Mouse (Mus musculus): ENCODE measurements around the gene Them7. TPM values are rescaled to one million over a fixed set of nuclear protein-coding genes. Genes with fewer than 3 reads are reported as not detected.

The Them7 gene
- polyA plus RNA-seq, 1 experiment, result not detected

DNA sequence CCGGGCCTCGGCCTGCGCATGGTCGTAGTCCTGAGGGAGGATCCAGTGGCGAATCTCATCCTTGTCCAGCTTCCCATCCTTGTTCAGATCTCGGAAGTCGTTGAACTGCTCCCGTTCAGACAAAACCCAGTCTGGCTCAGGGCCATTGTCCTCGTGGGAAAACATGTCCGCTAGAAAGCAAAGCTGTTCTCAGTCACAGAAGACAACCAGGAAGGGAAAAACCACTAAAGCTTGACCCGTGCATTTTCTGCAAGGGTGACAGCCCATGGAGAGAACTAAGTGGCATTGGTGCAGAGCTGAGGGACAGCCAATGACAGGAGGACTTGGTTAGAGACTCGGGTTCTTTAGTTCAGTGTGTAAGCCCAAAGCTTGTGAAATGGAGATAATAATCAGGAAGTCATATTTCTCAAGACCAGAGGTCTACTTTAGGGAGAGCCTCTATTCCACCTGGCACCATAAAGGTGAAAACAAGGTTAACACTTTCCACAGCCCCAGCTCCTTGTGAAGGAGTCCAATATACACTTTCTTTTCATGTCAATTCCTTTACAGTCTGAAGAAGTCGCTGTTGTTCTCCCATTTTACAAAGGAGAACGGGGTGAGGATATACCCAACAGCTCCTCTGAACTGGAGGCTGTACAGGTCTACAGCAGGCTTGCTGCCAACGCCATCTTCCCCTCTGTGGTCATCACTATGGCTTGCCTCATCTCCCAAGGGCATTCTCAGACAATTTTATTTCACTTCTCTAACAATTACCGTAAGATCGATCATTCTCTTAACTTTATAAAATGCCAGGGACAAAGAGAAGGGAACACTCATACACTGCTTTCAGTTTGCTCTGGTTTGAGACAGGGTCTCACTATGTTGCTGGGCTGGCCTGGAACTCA, 165.1 kb downstream of the Them7 start:
- Histone ChIP-seq H3K4me3 (ENCODE audit: insufficient read depth, poor library complexity, severe bottlenecking) (no peak overlapping the region), H3K79me2 (ENCODE audit: control insufficient read depth, insufficient read depth) (peaks cover 2% of the 10 kb centered on the region), H3K79me3 (ENCODE audit: low read depth) (no peaks in the 10 kb centered on the region), H3K27me3 (ENCODE audit: control insufficient read depth, insufficient read depth, insufficient read length) (no peaks in the 10 kb centered on the region), H3ac (ENCODE audit: control insufficient read depth, insufficient read length, low read depth) (no peak overlapping the region), H3K36me3 (ENCODE audit: control insufficient read depth, insufficient read depth) (peaks cover 78% of the 10 kb centered on the region)
- TF ChIP-seq FOSL1 (IDR thresholded peaks at IDR 0.05; ENCODE audit: insufficient read depth, low read length, poor library complexity, severe bottlenecking) (no peak), USF1 (IDR thresholded peaks at IDR 0.05; ENCODE audit: low read depth) (no peak), MYOD1 (IDR thresholded peaks at IDR 0.05; ENCODE audit: control insufficient read depth, insufficient read length, low read depth) (no peak), CEBPB (IDR thresholded peaks at IDR 0.05; ENCODE audit: low read depth) (no peak), MYOG (IDR thresholded peaks at IDR 0.05; ENCODE audit: control insufficient read depth, extremely low read depth, insufficient read length) (no peak), MAX (IDR thresholded peaks at IDR 0.05) (no peak), CTCF (IDR thresholded peaks at IDR 0.05; ENCODE audit: control insufficient read depth, insufficient read depth, insufficient read length) (no peak)

DNA sequence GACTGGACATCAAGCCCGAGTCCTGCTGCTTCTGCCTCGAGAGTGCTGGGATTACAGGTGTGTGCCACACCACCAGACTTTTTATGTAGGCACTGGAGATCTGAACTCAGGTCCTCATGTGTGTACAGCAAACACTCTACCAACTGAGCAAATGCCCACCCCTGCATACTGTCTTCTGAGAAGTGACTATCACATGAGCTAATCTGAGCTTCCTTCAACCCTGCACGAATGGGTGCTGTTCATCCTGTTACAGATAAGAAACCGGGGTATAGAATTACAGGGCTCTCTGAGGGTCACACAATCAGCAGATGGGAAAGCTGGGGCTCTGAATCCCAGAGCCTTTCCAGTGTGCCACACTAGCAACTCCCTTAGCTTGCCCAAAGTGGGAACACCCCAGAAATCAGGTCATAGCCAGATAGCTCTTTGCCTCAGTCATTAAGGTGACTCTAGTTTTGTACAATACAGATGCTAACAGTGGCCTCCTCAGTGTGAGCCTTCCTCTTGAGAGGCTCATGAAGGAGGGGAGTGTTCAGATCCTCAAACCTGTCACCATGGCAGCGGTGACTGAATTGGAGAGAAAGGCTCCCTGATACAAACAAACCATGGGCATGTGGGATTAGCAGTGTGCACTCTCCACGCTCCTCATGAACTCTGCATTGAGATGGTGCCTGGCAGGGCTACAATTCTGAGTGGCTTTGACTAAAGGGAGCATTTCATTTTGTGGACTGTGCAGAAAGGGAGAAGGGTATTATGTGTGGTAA, 166.7 kb downstream of the Them7 start:
- H3ac ChIP-seq (ENCODE audit: control insufficient read depth, insufficient read length, low read depth), result no peak overlapping the region

DNA sequence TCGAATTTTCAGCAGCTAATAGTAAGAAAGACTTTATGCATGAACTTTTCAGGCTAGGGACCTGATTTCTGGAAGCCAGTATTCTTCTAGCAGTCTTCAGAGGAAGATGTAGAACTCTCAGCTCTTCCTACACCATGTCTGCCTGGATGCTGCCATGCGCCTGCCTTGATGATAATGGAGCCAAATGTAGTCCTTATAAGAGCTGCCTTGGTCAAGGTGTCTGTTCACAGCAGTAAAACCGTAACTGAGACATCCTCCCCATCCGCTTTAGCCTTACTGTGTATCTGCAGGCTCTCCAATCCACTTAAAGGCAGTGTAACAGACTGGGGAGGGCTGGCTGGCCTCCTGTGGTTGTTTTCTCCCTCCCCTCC, 167.3 kb downstream of the Them7 start:
- no peak for TF ChIP-seq USF1 (IDR thresholded peaks at IDR 0.05; ENCODE audit: low read depth)
- no peak for TF ChIP-seq FOSL1 (IDR thresholded peaks at IDR 0.05; ENCODE audit: insufficient read depth, low read length, poor library complexity, severe bottlenecking)
- TF ChIP-seq MYOG (IDR thresholded peaks at IDR 0.05; ENCODE audit: control insufficient read depth, extremely low read depth, insufficient read length), result no peak
- no peak for TF ChIP-seq MAX (IDR thresholded peaks at IDR 0.05)
- TF ChIP-seq CTCF (IDR thresholded peaks at IDR 0.05; ENCODE audit: control insufficient read depth, insufficient read depth, insufficient read length), result no peak
- no peak for TF ChIP-seq CEBPB (IDR thresholded peaks at IDR 0.05; ENCODE audit: low read depth)
- no peak for TF ChIP-seq MYOD1 (IDR thresholded peaks at IDR 0.05; ENCODE audit: control insufficient read depth, insufficient read length, low read depth)
- peaks cover 85% of the 10 kb centered on the region for H3K36me3 ChIP-seq (ENCODE audit: control insufficient read depth, insufficient read depth)
- H3K4me3 ChIP-seq (ENCODE audit: insufficient read depth, poor library complexity, severe bottlenecking), result no peak overlapping the region
- H3K79me3 ChIP-seq (ENCODE audit: low read depth), result peaks cover 9% of the 10 kb centered on the region
- no peak overlapping the region for H3ac ChIP-seq (ENCODE audit: control insufficient read depth, insufficient read length, low read depth)
- peaks cover 23% of the 10 kb centered on the region for H3K79me2 ChIP-seq (ENCODE audit: control insufficient read depth, insufficient read depth)
- no peaks in the 10 kb centered on the region for H3K27me3 ChIP-seq (ENCODE audit: control insufficient read depth, insufficient read depth, insufficient read length)

More for the DNA sequence above, 166.7 kb downstream of the Them7 start:
- H3K36me3 ChIP-seq (ENCODE audit: control insufficient read depth, insufficient read depth), result peaks cover 90% of the 10 kb centered on the region
- H3K79me3 ChIP-seq (ENCODE audit: low read depth), result peaks cover 7% of the 10 kb centered on the region
- TF ChIP-seq CEBPB (IDR thresholded peaks at IDR 0.05; ENCODE audit: low read depth) (no peak), FOSL1 (IDR thresholded peaks at IDR 0.05; ENCODE audit: insufficient read depth, low read length, poor library complexity, severe bottlenecking) (no peak), CTCF (IDR thresholded peaks at IDR 0.05; ENCODE audit: control insufficient read depth, insufficient read depth, insufficient read length) (no peak), MYOD1 (IDR thresholded peaks at IDR 0.05; ENCODE audit: control insufficient read depth, insufficient read length, low read depth) (no peak), MYOG (IDR thresholded peaks at IDR 0.05; ENCODE audit: control insufficient read depth, extremely low read depth, insufficient read length) (no peak), MAX (IDR thresholded peaks at IDR 0.05) (no peak), USF1 (IDR thresholded peaks at IDR 0.05; ENCODE audit: low read depth) (no peak)
- H3K4me3 ChIP-seq (ENCODE audit: insufficient read depth, poor library complexity, severe bottlenecking), result no peak overlapping the region
- peaks cover 18% of the 10 kb centered on the region for H3K79me2 ChIP-seq (ENCODE audit: control insufficient read depth, insufficient read depth)
- H3K27me3 ChIP-seq (ENCODE audit: control insufficient read depth, insufficient read depth, insufficient read length), result no peaks in the 10 kb centered on the region

DNA sequence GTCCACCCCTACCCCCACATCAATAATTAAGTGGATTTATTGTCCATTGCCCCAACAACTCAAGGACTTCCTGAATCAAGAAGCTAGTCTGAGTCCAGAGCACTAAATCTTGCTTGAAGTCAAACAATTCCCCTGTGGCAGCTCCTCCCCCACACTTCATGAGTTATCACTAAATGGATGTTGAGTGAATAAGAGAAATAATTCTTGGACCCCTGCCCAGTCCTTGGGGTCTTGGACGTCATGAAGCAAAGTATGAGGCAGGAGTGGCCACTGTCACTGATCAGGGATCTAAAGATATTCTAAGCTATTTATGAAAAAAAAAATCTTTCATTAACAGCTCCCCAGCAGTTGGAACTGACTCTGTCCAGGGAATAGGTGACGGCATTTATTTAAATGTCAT, 168.4 kb downstream of the Them7 start:
- peaks cover 74% of the 10 kb centered on the region for H3K36me3 ChIP-seq (ENCODE audit: control insufficient read depth, insufficient read depth)
- H3K79me2 ChIP-seq (ENCODE audit: control insufficient read depth, insufficient read depth), result peaks cover 35% of the 10 kb centered on the region
- no peak overlapping the region for H3ac ChIP-seq (ENCODE audit: control insufficient read depth, insufficient read length, low read depth)
- peaks cover 20% of the 10 kb centered on the region for H3K79me3 ChIP-seq (ENCODE audit: low read depth)
- H3K27me3 ChIP-seq (ENCODE audit: control insufficient read depth, insufficient read depth, insufficient read length), result no peaks in the 10 kb centered on the region
- H3K4me3 ChIP-seq (ENCODE audit: insufficient read depth, poor library complexity, severe bottlenecking), result no peak overlapping the region
- TF ChIP-seq CTCF (IDR thresholded peaks at IDR 0.05; ENCODE audit: control insufficient read depth, insufficient read depth, insufficient read length) (no peak), FOSL1 (IDR thresholded peaks at IDR 0.05; ENCODE audit: insufficient read depth, low read length, poor library complexity, severe bottlenecking) (no peak), MYOG (IDR thresholded peaks at IDR 0.05; ENCODE audit: control insufficient read depth, extremely low read depth, insufficient read length) (no peak), MAX (IDR thresholded peaks at IDR 0.05) (no peak), MYOD1 (IDR thresholded peaks at IDR 0.05; ENCODE audit: control insufficient read depth, insufficient read length, low read depth) (no peak), USF1 (IDR thresholded peaks at IDR 0.05; ENCODE audit: low read depth) (no peak), CEBPB (IDR thresholded peaks at IDR 0.05; ENCODE audit: low read depth) (no peak)

DNA sequence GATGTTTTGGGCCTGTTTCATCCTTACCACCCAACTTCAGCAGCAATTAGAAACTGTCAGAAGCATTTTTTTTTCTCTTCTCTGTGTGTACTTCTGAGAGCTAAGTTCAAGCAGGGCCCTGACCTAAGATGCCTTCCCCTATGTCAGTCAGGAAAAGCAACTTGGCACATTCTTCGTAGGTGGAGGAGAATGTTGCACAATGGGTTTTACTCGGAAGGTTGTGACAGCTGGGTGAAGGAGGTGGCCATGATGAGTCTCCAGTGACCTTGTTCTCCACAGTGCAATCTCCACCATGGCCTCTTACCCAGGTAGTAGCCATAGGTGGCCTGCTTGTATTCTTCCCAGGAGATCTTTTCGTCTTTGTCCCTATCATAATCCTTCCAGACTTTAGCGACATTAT, 170.3 kb downstream of the Them7 start:
- no peak for TF ChIP-seq CTCF (IDR thresholded peaks at IDR 0.05; ENCODE audit: control insufficient read depth, insufficient read depth, insufficient read length)
- Histone ChIP-seq H3K79me2 (ENCODE audit: control insufficient read depth, insufficient read depth) (peaks cover 48% of the 10 kb centered on the region), H3K4me3 (ENCODE audit: insufficient read depth, poor library complexity, severe bottlenecking) (no peak overlapping the region), H3K27me3 (ENCODE audit: control insufficient read depth, insufficient read depth, insufficient read length) (no peaks in the 10 kb centered on the region), H3ac (ENCODE audit: control insufficient read depth, insufficient read length, low read depth) (no peak overlapping the region), H3K79me3 (ENCODE audit: low read depth) (peaks cover 30% of the 10 kb centered on the region), H3K36me3 (ENCODE audit: control insufficient read depth, insufficient read depth) (peaks cover 56% of the 10 kb centered on the region)

Data from C2C12 (cell line).